Mouse (Mus musculus) kidney, adult 2 months (tissue): ENCODE data around the gene Dagla. TPM values are rescaled to one million over a fixed set of nuclear protein-coding genes. Genes with fewer than 3 reads are reported as not detected.
A peak's percentile ranks its signal among the peaks of the same experiment; 100 is the strongest.

Source experiments
- DNase-seq: peaks from one replicate; pipeline ENCODE4 v3.0.0; 2021
- H3K27ac ChIP-seq: fragments of 200-500 bp; 2 replicates; pipeline ENCODE4 v1.5.1; 2012; ENCODE audit warnings: low read depth, low read length, control low read depth, inconsistent platforms; ENCODE audit not compliant: insufficient read depth
- H3K27me3 ChIP-seq: fragments of 200-500 bp; replicated peaks from 2 replicates; pipeline ENCODE4 v1.6.1; 2012; ENCODE audit warnings: mild to moderate bottlenecking, moderate library complexity, low read length, inconsistent platforms; ENCODE audit not compliant: control insufficient read depth, insufficient read depth
- H3K36me3 ChIP-seq: fragments of 200-500 bp; 2 replicates; pipeline ENCODE4 v1.6.1; 2012; ENCODE audit warnings: mild to moderate bottlenecking, moderate library complexity, low read length, inconsistent platforms; ENCODE audit not compliant: control insufficient read depth, insufficient read depth
- H3K4me1 ChIP-seq: fragments of 200-500 bp; 2 replicates; pipeline ENCODE4 v1.6.1; 2011; ENCODE audit warnings: low read length; ENCODE audit not compliant: control insufficient read depth, insufficient read depth
- H3K4me3 ChIP-seq: fragments of 200-500 bp; 2 replicates; pipeline ENCODE4 v1.5.1; 2011; ENCODE audit warnings: mild to moderate bottlenecking, low read depth, low read length, control low read depth; ENCODE audit not compliant: insufficient read depth
- CTCF ChIP-seq: fragments of 200-500 bp; conservative IDR thresholded peaks from 2 replicates; pipeline ENCODE4 v1.5.1; 2011; ENCODE audit warnings: low read depth, mild to moderate bottlenecking, control low read depth, low read length, moderate library complexity, mixed read lengths; ENCODE audit not compliant: insufficient read depth, insufficient read length
- POLR2A ChIP-seq: fragments of 200-500 bp; IDR thresholded peaks from one replicate; pipeline ENCODE4 v1.6.1; 2011; ENCODE audit warnings: low read depth, low read length, control low read depth
- WGBS: fragments of 180-500 bp; shearing (Covaris S2); methylation state at CpG from one replicate; pipeline ENCODE4 v1.1.7; 2018; 5-methylcytosine and 5-hydroxymethylcytosine counted together
- polyA plus RNA-seq: library from polyadenylated mRNA; depleted of rRNA; stranded (reverse); fragments of >200 nt; gene quantifications from 2 replicates; pipeline ENCODE4 v1.2.3, GENCODE M21; 2012

Gene Dagla
- polyA plus RNA-seq, 1 experiment: 7.0 TPM

GRCm38 (mm10) chr19:10248128-10248527, 56.5 kb downstream of the Dagla start:
- Histone ChIP-seq H3K36me3 (no peaks in the 10 kb centered on the region; the same call in 1 of the 2 replicates), H3K4me1 (no peaks in the 10 kb centered on the region), H3K27me3 (no peaks in the 10 kb centered on the region), H3K4me3 (no peak overlapping the region), H3K27ac (no peak overlapping the region)
- TF ChIP-seq CTCF (no peak), POLR2A (no peak)
- DNase-seq: no peak
- 44% methylated on average over 20 of the region's 20 CpGs for WGBS

- no peaks in the 10 kb centered on the region; the same call in 1 of the 2 replicates for H3K36me3 ChIP-seq
- H3K27ac ChIP-seq: no peak overlapping the region
- H3K4me1 ChIP-seq: no peaks in the 10 kb centered on the region
- DNase-seq: no peak
- H3K27me3 ChIP-seq: no peaks in the 10 kb centered on the region
- WGBS: 25% methylated on average over 6 of the region's 6 CpGs
- no peak for TF ChIP-seq CTCF
- no peak for TF ChIP-seq POLR2A
- no peak overlapping the region for H3K4me3 ChIP-seq
Observed at GRCm38 (mm10) chr19:10247165-10247564, 57.5 kb downstream of the Dagla start.

- TF ChIP-seq POLR2A: no peak
- peak; percentile 78 for TF ChIP-seq CTCF
- no peaks in the 10 kb centered on the region; the same call in 1 of the 2 replicates for H3K36me3 ChIP-seq
- no peak overlapping the region for H3K4me3 ChIP-seq
- no peaks in the 10 kb centered on the region for H3K27me3 ChIP-seq
- peak; percentile 60 for DNase-seq
- WGBS: 10% methylated on average over 3 of the region's 3 CpGs
- H3K27ac ChIP-seq: no peak overlapping the region
- no peaks in the 10 kb centered on the region; the same call in 1 of the 2 replicates for H3K4me1 ChIP-seq
Observed at GRCm38 (mm10) chr19:10244183-10244582, 60.5 kb downstream of the Dagla start.

GRCm38 (mm10) chr19:10242916-10243315, 61.8 kb downstream of the Dagla start:
- H3K36me3 ChIP-seq: no peaks in the 10 kb centered on the region
- no peak overlapping the region for H3K27ac ChIP-seq
- 44% methylated on average over 8 of the region's 8 CpGs for WGBS
- no peaks in the 10 kb centered on the region; the same call in 1 of the 2 replicates for H3K4me1 ChIP-seq
- TF ChIP-seq POLR2A: no peak
- no peak for TF ChIP-seq CTCF
- no peak overlapping the region for H3K4me3 ChIP-seq
- H3K27me3 ChIP-seq: no peaks in the 10 kb centered on the region
- DNase-seq: no peak

GRCm38 (mm10) chr19:10240654-10241305, 63.9 kb downstream of the Dagla start, which contains the start of gene Myrf:
Gene Myrf, minus strand, starts transcription at chr19:10240748.
- no peaks in the 10 kb centered on the region for H3K36me3 ChIP-seq
- no peaks in the 10 kb centered on the region; the same call in 1 of the 2 replicates for H3K4me1 ChIP-seq
- no peak within 1 kb of the TSS for H3K27ac ChIP-seq
- peak; percentile 79 for DNase-seq
- TF ChIP-seq POLR2A (no peak), CTCF (peak; percentile 89)
- H3K27me3 ChIP-seq: no peaks in the 10 kb centered on the region
- H3K4me3 ChIP-seq: peak within 1 kb of the TSS; percentile 57
- WGBS: 8% methylated on average over 43 of the region's 43 CpGs

GRCm38 (mm10) chr19:10239975-10240653, 64.6 kb downstream of the Dagla start:
- TF ChIP-seq CTCF: no peak
- no peak for TF ChIP-seq POLR2A
- no peaks in the 10 kb centered on the region for H3K27me3 ChIP-seq
- DNase-seq: no peak
- 6% methylated on average over 26 of the region's 26 CpGs for WGBS
- H3K36me3 ChIP-seq: no peaks in the 10 kb centered on the region
- peak overlapping the region; percentile 57 for H3K4me3 ChIP-seq
- no peak overlapping the region for H3K27ac ChIP-seq
- H3K4me1 ChIP-seq: no peaks in the 10 kb centered on the region; the same call in 1 of the 2 replicates

- no peaks in the 10 kb centered on the region; the same call in 1 of the 2 replicates for H3K4me1 ChIP-seq
- 79% methylated on average over 2 of the region's 2 CpGs for WGBS
- no peak for DNase-seq
- H3K27me3 ChIP-seq: no peaks in the 10 kb centered on the region
- TF ChIP-seq CTCF (no peak), POLR2A (no peak)
- no peaks in the 10 kb centered on the region for H3K36me3 ChIP-seq
- no peak overlapping the region for H3K27ac ChIP-seq
- H3K4me3 ChIP-seq: no peak overlapping the region
Observed at GRCm38 (mm10) chr19:10239419-10239818, 65.3 kb downstream of the Dagla start.
